Mouse (Mus musculus) olfactory bulb, adult 2 months (tissue): ENCODE results near the gene Ube2l6.

Source experiments
- CTCF ChIP-seq: fragments of 200-500 bp; IDR thresholded peaks from 2 replicates; pipeline ENCODE4 v1.5.1; 2012; ENCODE audit warnings: low read depth, mild to moderate bottlenecking, low read length, moderate library complexity; ENCODE audit not compliant: insufficient read depth
- POLR2A ChIP-seq: fragments of 200-500 bp; IDR thresholded peaks from 2 replicates; pipeline ENCODE4 v1.6.1; 2012; ENCODE audit warnings: mild to moderate bottlenecking, low read depth, low read length, moderate library complexity; ENCODE audit not compliant: insufficient read depth

- TF ChIP-seq CTCF, result no peak
- no peak for TF ChIP-seq POLR2A
These were observed 21.2 kb downstream of the Ube2l6 start for GRCm38 (mm10) chr2:84819861-84820260.
